Mouse (Mus musculus) R1 (cell line): ENCODE measurements around the gene Rexo5.
A peak's percentile ranks its signal among the peaks of the same experiment; 100 is the strongest.

Experiments
- DNase-seq: peaks from one replicate; pipeline ENCODE4 v3.0.0-alpha.2; 2018; ENCODE audit warnings: low read depth, low spot score

Gene Rexo5

DNA sequence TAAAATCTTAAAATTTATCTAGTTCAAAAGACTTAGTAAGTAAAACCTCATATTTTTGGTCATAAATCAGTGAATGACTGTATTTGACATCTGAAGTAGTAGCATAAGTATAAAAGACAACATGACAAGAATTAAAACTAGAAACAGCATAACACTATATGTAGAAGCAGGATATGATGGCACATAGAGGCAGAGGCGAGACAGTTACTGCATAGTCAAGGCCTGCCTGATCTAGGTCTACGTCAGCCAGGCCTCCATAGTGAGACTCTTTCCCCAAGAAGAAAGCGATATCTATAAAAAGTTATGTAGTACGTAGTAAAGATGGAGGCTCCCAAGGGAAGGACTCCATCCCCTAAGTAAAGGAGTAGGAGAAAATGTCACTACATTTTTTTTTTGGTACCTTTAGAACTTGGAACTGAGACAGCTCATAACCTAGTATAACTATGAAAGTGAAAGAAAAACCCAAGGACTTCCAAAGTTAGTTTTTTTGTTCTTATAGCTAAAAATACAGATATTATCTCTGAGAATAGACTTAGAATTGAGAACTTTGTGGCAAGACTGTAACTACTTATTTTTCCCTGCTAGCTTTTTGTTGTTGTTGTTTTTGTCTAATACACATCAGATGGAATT, 48.1 kb downstream of the Rexo5 start:
- no peak for DNase-seq

DNA sequence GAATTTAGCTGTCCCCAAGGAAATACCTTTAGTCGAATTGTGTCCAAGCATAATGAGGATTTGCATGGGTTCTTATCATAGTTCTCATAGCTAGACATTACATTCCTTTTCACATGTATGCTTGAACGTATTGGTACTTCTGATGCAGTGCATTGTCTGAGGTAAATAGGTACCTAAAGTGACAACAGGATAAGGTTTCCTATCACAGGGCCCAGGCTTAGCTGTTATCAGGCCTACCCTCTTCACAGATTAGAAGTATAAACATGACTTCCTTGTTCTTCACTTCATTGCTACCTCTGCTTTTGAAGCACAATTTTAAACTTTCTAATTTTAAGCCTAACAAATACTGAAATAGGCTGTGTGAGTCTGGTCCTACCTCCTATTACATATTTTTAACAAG, 51.7 kb downstream of the Rexo5 start:
- no peak for DNase-seq

DNA sequence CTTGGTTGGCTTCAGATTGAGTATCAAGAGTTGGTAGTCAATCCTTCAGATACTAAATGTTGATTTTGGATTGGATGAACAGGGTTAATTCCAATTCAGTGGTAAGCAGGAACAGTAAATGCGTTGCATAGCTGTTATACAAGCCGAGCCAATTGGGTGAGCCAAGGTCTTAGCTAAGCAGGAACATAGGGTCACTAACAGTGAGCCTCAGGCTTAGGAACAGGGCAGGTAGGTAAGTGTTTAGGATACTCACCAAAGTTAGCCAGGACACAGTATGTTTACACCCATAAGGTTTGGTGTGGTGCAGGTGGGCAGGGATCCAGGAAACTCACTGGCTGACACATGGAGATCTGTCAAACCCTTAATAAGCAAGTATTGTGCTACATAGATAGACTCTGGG, 53.6 kb downstream of the Rexo5 start:
- DNase-seq: no peak

DNA sequence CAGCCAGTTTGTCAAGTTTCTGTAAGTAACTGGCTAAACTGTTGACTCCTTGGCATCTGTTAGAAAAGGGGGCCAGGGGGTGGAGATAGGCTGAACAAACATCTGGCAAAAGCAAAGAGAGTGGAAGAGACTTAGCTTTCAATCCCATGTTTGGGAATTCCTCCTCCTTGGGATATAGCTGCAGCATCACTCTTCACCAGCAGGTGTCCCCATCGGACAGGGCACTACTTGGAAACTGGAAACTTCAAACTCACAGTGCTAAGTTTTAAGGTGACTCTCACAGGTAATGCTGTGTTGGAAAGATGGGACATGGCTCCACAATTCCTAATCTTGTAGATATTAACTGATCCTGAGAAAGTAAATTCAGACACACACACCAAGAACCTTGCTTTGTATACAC, 55.3 kb downstream of the Rexo5 start:
- DNase-seq: peak; percentile 58

- DNase-seq: peak; percentile 45
These were observed 56.9 kb downstream of the Rexo5 start for GRCm38 (mm10) chr7:119850737-119851136.

GRCm38 (mm10) chr7:119852494-119852893, 58.7 kb downstream of the Rexo5 start:
- DNase-seq: no peak

GRCm38 (mm10) chr7:119853186-119853585, 59.4 kb downstream of the Rexo5 start:
- DNase-seq: no peak

- DNase-seq: no peak
These were observed 60.6 kb downstream of the Rexo5 start for GRCm38 (mm10) chr7:119854362-119854761.

GRCm38 (mm10) chr7:119855031-119855430, 61.2 kb downstream of the Rexo5 start:
- no peak for DNase-seq

DNA sequence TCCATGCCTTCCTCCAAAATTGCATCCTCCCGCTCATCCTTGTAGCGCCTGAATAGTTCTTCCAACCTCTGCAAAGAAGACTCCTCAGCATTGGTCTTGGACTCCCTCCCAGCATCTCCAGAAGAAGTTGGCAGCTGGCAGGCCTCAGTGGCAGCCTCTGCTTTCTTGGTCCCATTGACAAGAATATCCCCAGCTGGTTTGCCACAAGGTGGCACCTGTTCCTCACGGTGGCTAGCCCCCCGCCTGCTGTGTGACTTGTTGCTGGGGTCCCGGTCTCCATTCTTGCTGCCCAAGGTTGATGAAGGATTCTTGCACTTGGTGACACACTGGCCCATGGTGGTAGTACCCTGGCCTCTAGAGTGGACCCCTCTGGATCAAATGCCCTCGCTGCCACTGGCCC, 65.7 kb downstream of the Rexo5 start:
- peak; percentile 19 for DNase-seq

- peak; percentile 83 for DNase-seq
These were observed 66.3 kb downstream of the Rexo5 start for GRCm38 (mm10) chr7:119860116-119860515.

- peak; percentile 14 for DNase-seq
These were observed 66.7 kb downstream of the Rexo5 start for GRCm38 (mm10) chr7:119860554-119860953.

DNA sequence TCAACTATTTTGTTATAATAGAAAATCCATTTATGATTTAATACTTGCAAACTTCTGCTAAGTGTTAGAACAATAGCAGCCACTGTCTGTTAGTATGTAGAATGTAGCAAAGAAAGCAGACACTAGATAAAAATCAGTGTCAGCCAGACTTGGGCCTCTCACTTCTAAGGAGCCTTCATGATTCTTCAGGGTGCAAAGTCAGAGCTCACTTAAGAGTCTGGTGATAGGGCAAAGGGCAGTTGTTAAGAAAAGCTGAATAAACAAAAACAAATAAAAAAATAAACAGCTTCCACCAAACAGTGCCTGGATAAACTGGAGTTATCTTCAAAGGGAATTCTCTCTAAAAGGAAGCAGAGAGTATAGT, 67.1 kb downstream of the Rexo5 start:
- DNase-seq: no peak

DNA sequence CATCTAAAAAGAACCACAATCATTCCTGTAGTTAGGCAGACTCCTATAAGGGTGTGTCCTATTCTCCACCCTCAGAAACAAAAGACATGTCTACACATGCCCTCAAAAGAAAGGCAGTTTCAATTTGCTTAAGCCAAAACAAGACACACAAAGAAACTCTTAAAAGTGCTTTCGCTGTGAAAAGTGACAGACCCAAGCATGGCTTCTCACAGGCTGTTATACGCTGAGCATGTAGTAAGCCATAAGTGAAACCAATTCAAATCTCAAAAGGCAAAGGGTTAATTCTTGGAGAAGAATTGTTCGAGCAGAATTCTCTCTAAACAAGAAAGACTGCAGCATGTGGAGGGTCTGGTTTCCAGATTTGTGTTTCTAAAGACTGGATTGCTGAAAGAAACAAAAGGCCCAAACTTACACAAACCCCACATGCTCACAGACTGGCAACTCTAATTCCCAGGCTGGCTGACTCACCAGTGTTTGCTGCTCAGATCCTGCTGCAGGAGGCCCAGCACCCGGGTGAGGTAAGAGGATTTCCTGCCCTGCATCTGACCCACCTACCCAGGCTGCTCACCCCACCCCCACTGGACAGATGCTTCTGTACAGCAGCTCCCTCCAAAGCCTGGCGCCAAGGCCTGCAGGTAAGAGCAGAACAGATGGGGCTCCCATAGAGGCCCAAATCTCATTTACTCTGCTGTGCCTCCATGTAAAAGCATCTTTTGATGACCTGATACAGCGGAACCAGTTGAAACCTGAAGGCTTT, 67.7 kb downstream of the Rexo5 start:
- DNase-seq: peak; percentile 88

DNA sequence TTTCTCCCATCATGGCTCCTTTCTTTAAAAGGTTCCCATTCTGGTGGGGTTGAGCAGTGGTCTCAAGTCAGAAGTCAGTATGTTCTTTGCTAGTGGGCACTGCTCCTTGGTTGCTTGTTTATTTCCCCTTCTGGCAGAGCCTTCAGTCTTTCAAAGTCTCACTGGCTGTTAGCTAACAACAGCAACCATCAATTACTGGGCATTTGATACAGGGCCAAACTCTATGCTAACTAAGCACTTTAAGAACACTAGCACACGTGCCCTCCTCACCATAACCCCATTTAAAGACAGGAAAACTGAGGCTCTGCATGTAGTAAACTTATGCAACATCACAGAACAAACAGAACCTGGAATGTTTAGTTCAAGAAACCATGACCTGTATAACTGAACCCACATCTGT, 68.4 kb downstream of the Rexo5 start:
- DNase-seq: no peak

DNA sequence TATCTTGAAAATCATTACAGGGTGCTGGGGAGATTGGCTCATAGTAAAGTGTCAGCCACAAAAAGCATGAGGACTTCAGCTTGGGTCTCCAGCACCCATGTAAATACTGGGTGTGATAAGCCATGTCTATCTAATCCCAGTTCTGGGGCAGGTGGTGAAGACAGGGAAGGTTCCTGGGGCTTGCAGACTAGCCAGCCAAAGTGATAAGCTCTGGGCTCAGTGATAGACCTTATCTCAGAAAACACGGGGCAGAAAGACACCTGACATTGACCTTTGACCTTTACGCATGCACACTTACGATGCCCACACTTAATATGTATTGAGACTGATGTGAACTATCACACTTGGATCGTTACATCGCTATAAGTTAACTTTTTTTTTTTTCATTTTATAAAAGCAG, 70.7 kb downstream of the Rexo5 start:
- no peak for DNase-seq

GRCm38 (mm10) chr7:119866136-119866535, 72.3 kb downstream of the Rexo5 start:
- no peak for DNase-seq

DNA sequence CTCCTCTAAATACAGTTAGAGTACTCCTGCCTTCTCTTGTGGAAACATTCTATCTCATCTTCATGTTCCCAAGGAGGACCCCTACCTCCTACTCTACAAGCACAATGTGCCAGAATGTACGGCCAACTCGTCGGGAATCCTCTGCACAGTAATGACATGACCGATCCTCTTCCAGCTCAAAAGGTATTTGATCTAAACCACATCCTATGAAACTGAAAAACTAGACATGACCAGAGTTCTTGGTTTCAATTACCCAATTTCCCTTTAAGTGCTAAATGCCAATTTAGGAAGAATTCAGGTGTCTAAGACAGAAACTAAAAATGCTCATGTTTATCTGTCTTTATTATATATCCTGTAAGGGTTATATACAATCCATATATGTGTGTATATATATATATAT, 78.4 kb downstream of the Rexo5 start:
- DNase-seq: no peak

GRCm38 (mm10) chr7:119873050-119873449, 79.2 kb downstream of the Rexo5 start:
- no peak for DNase-seq

- DNase-seq: no peak
These were observed 82.1 kb downstream of the Rexo5 start for GRCm38 (mm10) chr7:119875776-119876440.

DNA sequence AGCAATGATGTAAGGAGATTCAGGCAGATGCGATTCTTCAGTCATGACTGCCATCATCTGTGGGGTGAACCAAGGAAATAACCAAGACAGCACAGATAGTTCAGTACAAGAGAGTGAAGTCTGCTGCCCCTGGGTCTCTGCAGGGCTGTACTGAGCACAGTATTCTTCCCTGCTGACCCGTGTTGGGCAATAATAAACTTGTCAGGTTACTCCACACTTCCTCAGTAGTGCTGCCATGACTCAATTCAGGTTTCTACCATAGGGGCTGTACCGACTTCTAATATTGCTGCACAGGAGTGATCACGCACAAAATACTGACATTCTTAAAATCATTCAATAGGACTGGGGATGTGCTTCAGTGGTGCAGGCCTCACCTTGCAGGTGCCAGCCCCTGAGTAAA, 85.4 kb downstream of the Rexo5 start:
- no peak for DNase-seq

DNA sequence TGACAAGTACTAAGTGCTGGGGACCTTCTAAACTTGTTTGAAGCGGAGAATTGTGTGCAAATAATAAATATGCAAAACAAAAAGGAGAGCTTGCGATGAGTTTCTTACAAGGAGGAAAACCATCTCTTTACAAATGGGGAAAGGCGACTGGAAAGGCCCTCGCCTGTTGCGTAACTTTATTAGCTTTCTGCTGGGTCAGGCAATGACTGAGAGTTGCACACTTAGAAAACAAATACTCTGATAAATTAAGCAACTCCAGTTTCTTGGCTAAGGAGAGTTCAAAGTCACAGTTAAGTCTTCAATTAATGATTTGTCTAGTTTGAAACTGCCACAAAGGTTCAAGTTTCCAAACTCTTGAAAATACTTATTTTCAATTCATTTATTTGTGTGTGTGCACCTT, 86.5 kb downstream of the Rexo5 start:
- DNase-seq: no peak

DNA sequence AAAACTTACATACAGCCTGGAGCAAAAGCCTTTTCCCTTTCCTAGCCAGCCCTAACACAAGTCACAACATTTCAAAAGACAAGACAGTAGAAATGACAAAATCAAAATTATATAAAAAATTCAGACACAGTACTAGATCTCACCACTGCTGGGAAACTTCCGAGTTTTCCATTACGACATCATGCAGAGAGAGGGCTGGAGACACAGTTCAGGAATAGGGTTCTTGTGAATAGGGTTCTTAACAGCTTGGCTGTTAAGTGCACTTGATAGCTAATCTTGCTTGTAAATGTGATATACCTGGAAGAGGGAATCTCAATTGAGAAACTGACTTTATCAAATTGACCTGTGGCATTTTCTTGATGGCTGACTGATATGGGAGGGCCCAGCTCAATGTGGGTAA, 87.4 kb downstream of the Rexo5 start:
- no peak for DNase-seq
